In genomic region chr2:135947839-135948238, GRCm38 (mm10) we compare ENCODE assay signal across 13 mouse cellular contexts.
DNase-seq lines count a peak whose midpoint lies in the region; ATAC-seq and TF ChIP-seq lines count a peak whose summit lies in the region.
"Had no signal": no experiment of that assay in that cellular context is flagged by ENCODE, and none has a peak within 500 bp of the region (broad histone marks: within the 10 kb centered on the region; RNA-seq: fewer than 3 reads in every experiment).

No protein-coding gene starts in this region.

- no peak overlapping the region for H3K4me3 ChIP-seq in forebrain, postnatal 0 days (ENCODE audit: low read depth, low read length)
- no peak overlapping the region for H3K4me3 ChIP-seq in forebrain, embryonic 13.5 days
- H3K4me3 ChIP-seq in liver, embryonic 14.5 days (ENCODE audit: insufficient read depth in 1 of 2, low read depth in 2 of 2, low read length in 2 of 2), result no peak overlapping the region
- H3K4me3 ChIP-seq in liver, embryonic 12.5 days, result no peak overlapping the region
- H3K4me3 ChIP-seq in ES-E14 (ENCODE audit: insufficient read depth in 1 of 2, low read depth in 1 of 2, low read length in 2 of 2, poor library complexity in 1 of 2, severe bottlenecking in 1 of 2), result no peak overlapping the region
- H3K4me3 ChIP-seq: embryonic facial prominence, embryonic 15.5 days; limb, embryonic 15.5 days had no signal

- H3K4me2 ChIP-seq in forebrain, postnatal 0 days (ENCODE audit: low read depth), result no peak overlapping the region
- no peak overlapping the region for H3K4me2 ChIP-seq in forebrain, embryonic 13.5 days
- H3K4me2 ChIP-seq in liver, embryonic 14.5 days (ENCODE audit: low read depth), result no peak overlapping the region
- H3K4me2 ChIP-seq in liver, embryonic 12.5 days, result no peak overlapping the region
- H3K4me2 ChIP-seq: embryonic facial prominence, embryonic 15.5 days; limb, embryonic 15.5 days had no signal

- TF ChIP-seq CTCF in forebrain, postnatal 0 days (IDR thresholded peaks at IDR 0.05; ENCODE audit: low read depth), result peak; percentile 44; the same call in 1 of the 2 replicates
- TF ChIP-seq CTCF in liver, embryonic 14.5 days (IDR thresholded peaks at IDR 0.05; ENCODE audit: low read depth), result peak; percentile 37

- no peak overlapping the region for H3K9ac ChIP-seq in forebrain, postnatal 0 days
- H3K9ac ChIP-seq in forebrain, embryonic 13.5 days, result no peak overlapping the region
- H3K9ac ChIP-seq in liver, embryonic 14.5 days (replicated peaks), result no peak overlapping the region
- H3K9ac ChIP-seq in liver, embryonic 12.5 days, result no peak overlapping the region
- no peak overlapping the region for H3K9ac ChIP-seq in ES-E14 (ENCODE audit: insufficient read depth, low read depth, low read length, poor library complexity, severe bottlenecking)
- H3K9ac ChIP-seq: embryonic facial prominence, embryonic 15.5 days; limb, embryonic 15.5 days had no signal

- in situ Hi-C loops in ES-E14 (cut with MboI; ENCODE audit: low sequenced_read_pairs in 2 of 2, unreplicated experiment in 2 of 2), result loop anchor here in 1 of 2 experiments (25.0 kb wide), 1 partner anchor 561 kb away; no protein-coding TSS in a partner anchor

- no peaks in the 10 kb centered on the region for H3K27me3 ChIP-seq in forebrain, postnatal 0 days (ENCODE audit: insufficient read depth, low read length)
- no peaks in the 10 kb centered on the region for H3K27me3 ChIP-seq in forebrain, embryonic 13.5 days
- no peaks in the 10 kb centered on the region for H3K27me3 ChIP-seq in liver, embryonic 14.5 days (ENCODE audit: control insufficient read depth, insufficient read depth, low read length)
- H3K27me3 ChIP-seq in liver, embryonic 12.5 days (replicated peaks), result no peaks in the 10 kb centered on the region
- H3K27me3 ChIP-seq: embryonic facial prominence, embryonic 15.5 days; limb, embryonic 15.5 days had no signal

- no peaks in the 10 kb centered on the region for H3K9me3 ChIP-seq in forebrain, postnatal 0 days (ENCODE audit: low read length)
- H3K9me3 ChIP-seq in forebrain, embryonic 13.5 days (replicated peaks), result peaks cover 5% of the 10 kb centered on the region
- H3K9me3 ChIP-seq in liver, embryonic 14.5 days (ENCODE audit: control insufficient read depth, low read length), result no peaks in the 10 kb centered on the region; the same call in 1 of the 2 replicates
- no peaks in the 10 kb centered on the region; the same call in 1 of the 2 replicates for H3K9me3 ChIP-seq in liver, embryonic 12.5 days (replicated peaks)
- no peaks in the 10 kb centered on the region for H3K9me3 ChIP-seq in ES-E14 (ENCODE audit: control insufficient read depth, insufficient read depth, low read depth, low read length)
- H3K9me3 ChIP-seq: embryonic facial prominence, embryonic 15.5 days; limb, embryonic 15.5 days had no signal

- no peaks in the 10 kb centered on the region for H3K4me1 ChIP-seq in forebrain, postnatal 0 days (ENCODE audit: insufficient read depth)
- H3K4me1 ChIP-seq in forebrain, embryonic 13.5 days, result no peaks in the 10 kb centered on the region
- H3K4me1 ChIP-seq in liver, embryonic 14.5 days (replicated peaks; ENCODE audit: control insufficient read depth in 2 of 2, insufficient read depth in 2 of 2, low read length in 1 of 2), result no peaks in the 10 kb centered on the region
- H3K4me1 ChIP-seq in liver, embryonic 12.5 days, result no peaks in the 10 kb centered on the region
- no peaks in the 10 kb centered on the region for H3K4me1 ChIP-seq in ES-E14 (ENCODE audit: control insufficient read depth in 2 of 2, insufficient read depth in 2 of 2, low read length in 2 of 2, poor library complexity in 1 of 2)
- H3K4me1 ChIP-seq: embryonic facial prominence, embryonic 15.5 days; limb, embryonic 15.5 days had no signal

- TF ChIP-seq EP300 in liver, embryonic 14.5 days (IDR thresholded peaks at IDR 0.05; ENCODE audit: low read depth), result no peak

- H3K36me3 ChIP-seq in forebrain, postnatal 0 days (ENCODE audit: insufficient read depth), result peaks cover 3% of the 10 kb centered on the region; the same call in 1 of the 2 replicates
- H3K36me3 ChIP-seq in forebrain, embryonic 13.5 days (ENCODE audit: poor library complexity, severe bottlenecking), result peaks cover 15% of the 10 kb centered on the region
- no peaks in the 10 kb centered on the region for H3K36me3 ChIP-seq in liver, embryonic 14.5 days (replicated peaks; ENCODE audit: control insufficient read depth, insufficient read depth, low read depth)
- H3K36me3 ChIP-seq in liver, embryonic 12.5 days, result 0 out of 2 replicates have a peak, but pooled peaks cover 5% of the 10 kb centered on the region
- no peaks in the 10 kb centered on the region for H3K36me3 ChIP-seq in ES-E14 (ENCODE audit: control insufficient read depth, insufficient read depth, low read length, poor library complexity, severe bottlenecking)
- H3K36me3 ChIP-seq: embryonic facial prominence, embryonic 15.5 days; limb, embryonic 15.5 days had no signal

- DNase-seq in forebrain, postnatal 0 days, result no peak
- DNase-seq in liver, embryonic 14.5 days (ENCODE audit: low read depth in 3 of 3, low spot score in 3 of 3), result no peak
- peak; percentile 15 for DNase-seq in ES-E14 (ENCODE audit: low read depth, low spot score)
- DNase-seq in c-Kit-positive CD71-positive TER-119-positive erythroid progenitor cells, embryonic 14.5 days (ENCODE audit: low spot score), result peak; percentile 2
- no peak for DNase-seq in urinary bladder, postnatal 4 days (ENCODE audit: low spot score in 2 of 2)
- DNase-seq in urinary bladder, postnatal 14 days (ENCODE audit: low spot score), result no peak
- DNase-seq: heart, postnatal 10 days; kidney, postnatal 36 days; right cerebral cortex, adult 18-20 months had no signal

- ATAC-seq in forebrain, postnatal 0 days, result no peak
- ATAC-seq in forebrain, embryonic 13.5 days, result no peak
- ATAC-seq in liver, embryonic 14.5 days (ENCODE audit: insufficient read depth), result no peak
- no peak for ATAC-seq in liver, embryonic 12.5 days

- H3K27ac ChIP-seq in forebrain, postnatal 0 days (ENCODE audit: low read depth, low read length), result no peak overlapping the region
- H3K27ac ChIP-seq in forebrain, embryonic 13.5 days, result no peak overlapping the region
- H3K27ac ChIP-seq in liver, embryonic 14.5 days, result no peak overlapping the region
- H3K27ac ChIP-seq in liver, embryonic 12.5 days, result no peak overlapping the region
- H3K27ac ChIP-seq in ES-E14 (ENCODE audit: insufficient read depth, low read depth, low read length, poor library complexity, severe bottlenecking), result no peak overlapping the region
- H3K27ac ChIP-seq: embryonic facial prominence, embryonic 15.5 days; limb, embryonic 15.5 days had no signal

- 77% methylated on average over 1 of the region's 1 CpGs for WGBS in forebrain, postnatal 0 days
- 81% methylated on average over 1 of the region's 1 CpGs for WGBS in forebrain, embryonic 13.5 days
- WGBS in liver, embryonic 14.5 days (ENCODE audit: insufficient replicate concordance), result 48% methylated on average over 1 of the region's 1 CpGs
- 60% methylated on average over 1 of the region's 1 CpGs for WGBS in liver, embryonic 12.5 days (ENCODE audit: insufficient replicate concordance)

TF ChIP-seq in ES-E14, 5 proteins besides CTCF, POLR2A, EP300 and RAD21:
- no peak for TF ChIP-seq HCFC1 (IDR thresholded peaks at IDR 0.05; ENCODE audit: borderline replicate concordance, insufficient read depth, low read length)
- TF ChIP-seq CHD2 (IDR thresholded peaks at IDR 0.05; ENCODE audit: low read depth, low read length), result no peak
- no peak for TF ChIP-seq ZNF384 (IDR thresholded peaks at IDR 0.05; ENCODE audit: low read depth, low read length)
- TF ChIP-seq ZC3H11A (IDR thresholded peaks at IDR 0.05; ENCODE audit: borderline replicate concordance, low read depth, low read length), result no peak
- TF ChIP-seq MAFK (IDR thresholded peaks at IDR 0.05; ENCODE audit: insufficient read depth, low read depth, low read length), result no peak

Comparison
In these comparisons a context has a peak if more than half of its experiments do, and no peak if none do; other contexts are left out.
1. DNase-seq: peak in ES-E14 (single experiment) and c-Kit-positive CD71-positive TER-119-positive erythroid progenitor cells, embryonic 14.5 days (single experiment); none in forebrain, postnatal 0 days (single experiment), liver, embryonic 14.5 days (0 of 3), urinary bladder, postnatal 4 days (0 of 2) and urinary bladder, postnatal 14 days (single experiment).